Mouse (Mus musculus) spleen, postnatal 14 days (tissue): ENCODE measurements around the gene Mrgpra6.
A peak's percentile ranks its signal among the peaks of the same experiment; 100 is the strongest.

Experiments
- DNase-seq, 2 experiments: peaks; one replicate each; pipeline ENCODE4 v3.0.0; 2021 to 2022; ENCODE audit warnings: low spot score in 2 of 2

The Mrgpra6 gene

GRCm38 (mm10) chr7:47204830-47205229, at the start of gene Mrgpra6:
Gene Mrgpra6 (minus strand): TSS chr7:47204920.
- no peak for DNase-seq

DNA sequence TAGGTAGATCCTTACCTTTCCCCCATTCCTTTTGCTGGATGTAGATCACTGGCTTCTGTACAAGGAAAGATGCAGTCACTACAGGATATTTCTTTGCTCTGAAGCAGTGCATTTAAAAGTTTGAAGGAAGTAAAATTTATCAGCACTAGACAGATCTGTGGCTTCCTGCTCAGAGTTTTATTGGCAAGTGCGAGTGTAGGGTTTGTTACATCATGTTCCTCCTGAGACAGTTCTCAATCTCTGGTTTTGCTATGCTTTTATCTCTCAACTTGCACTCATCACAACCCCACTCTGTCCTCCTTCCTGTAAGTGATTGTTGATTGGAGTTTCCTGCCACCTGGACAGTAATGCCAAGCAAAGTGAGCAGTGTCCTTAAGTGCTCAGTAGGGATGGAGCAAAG, 48.0 kb upstream of the Mrgpra6 start, which contains the start of gene Mrgpra9:
Gene Mrgpra9 (minus strand): TSS at position 79 of the 400 bp plus-strand sequence.
- no peak for DNase-seq

GRCm38 (mm10) chr7:47244658-47245057, 39.9 kb upstream of the Mrgpra6 start:
- peak in 1 of 2 experiments; percentile 13 for DNase-seq

GRCm38 (mm10) chr7:47195271-47195670, 9.4 kb downstream of the Mrgpra6 start:
- no peak for DNase-seq

GRCm38 (mm10) chr7:47170814-47171213, 33.9 kb downstream of the Mrgpra6 start:
- no peak for DNase-seq

DNA sequence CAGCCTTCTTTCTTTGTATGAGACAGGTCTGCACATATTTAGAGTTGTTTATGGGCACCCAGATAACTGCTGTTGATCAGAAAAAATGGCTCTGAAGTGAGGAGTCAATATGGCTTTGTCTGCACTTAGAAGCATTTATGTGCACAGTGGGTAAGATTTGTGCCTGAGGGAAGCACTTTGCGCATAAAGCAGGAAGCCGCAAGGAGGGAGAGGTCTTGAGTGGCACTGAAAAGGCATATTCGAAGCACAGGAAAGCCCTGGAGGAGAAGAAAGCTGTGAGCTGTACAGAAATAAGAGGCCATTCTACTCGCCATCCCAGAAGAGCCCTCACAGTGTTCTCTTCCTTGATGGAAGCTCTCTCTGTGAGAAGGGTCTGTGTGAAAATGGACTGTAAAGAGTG, 39.7 kb downstream of the Mrgpra6 start:
- DNase-seq: no peak

DNA sequence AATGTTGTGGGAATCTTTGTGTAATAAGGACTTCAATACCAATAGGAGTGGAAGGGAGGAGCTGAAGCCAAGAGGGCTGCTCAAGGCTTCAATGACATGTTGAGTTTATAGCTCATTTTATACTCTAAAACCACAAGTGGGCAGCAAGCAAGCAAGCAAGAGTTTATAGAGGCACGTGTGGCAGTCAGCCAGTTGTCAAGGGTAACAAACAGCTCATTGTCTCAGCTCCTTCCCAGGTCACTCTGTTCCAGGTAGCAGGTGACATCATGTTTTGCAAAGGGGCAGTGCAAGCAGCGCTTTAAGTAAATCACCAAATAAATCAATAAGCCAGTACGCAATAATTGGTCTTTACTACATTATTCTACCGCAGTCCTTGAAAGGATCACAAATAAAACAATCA, 41.5 kb downstream of the Mrgpra6 start:
- DNase-seq: no peak

DNA sequence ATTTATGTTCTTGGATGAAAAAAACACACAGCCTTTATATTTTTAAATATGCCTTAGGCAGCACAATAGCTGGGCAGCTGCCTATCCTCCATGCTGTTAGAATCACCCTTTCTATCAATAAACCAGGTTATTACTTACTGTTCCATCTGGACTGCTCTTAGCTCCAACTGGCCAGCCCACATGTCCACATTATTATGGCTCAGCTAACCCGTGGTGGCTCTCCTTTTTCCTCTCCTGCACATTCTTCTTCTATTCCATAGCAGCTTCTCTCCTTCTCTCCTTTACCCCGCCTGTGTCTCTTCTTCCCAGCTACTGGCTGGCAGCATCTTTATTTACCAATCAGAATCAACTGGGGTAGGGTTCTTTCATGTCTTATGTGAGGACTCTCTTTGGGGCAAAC, 46.3 kb downstream of the Mrgpra6 start:
- DNase-seq: no peak

DNA sequence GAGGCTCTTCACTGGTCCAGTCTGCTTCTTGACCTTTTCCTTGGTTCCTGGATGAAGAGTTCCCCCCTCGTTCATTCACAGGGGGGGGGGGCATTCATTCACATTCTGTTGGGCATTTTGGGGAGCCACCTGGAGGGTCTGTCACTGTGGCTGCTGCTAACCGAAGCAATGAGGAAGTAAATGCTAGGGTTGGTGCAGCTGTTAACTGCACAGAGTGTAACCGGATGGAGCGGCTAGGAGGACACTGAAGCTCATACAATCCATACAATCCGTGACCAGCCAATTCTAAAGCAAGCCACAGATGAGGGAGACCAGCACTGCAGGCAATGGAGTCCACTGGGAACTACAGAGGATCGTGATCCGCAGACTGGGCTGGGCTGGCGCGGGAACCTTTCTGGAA, 47.0 kb downstream of the Mrgpra6 start:
- no peak for DNase-seq

DNA sequence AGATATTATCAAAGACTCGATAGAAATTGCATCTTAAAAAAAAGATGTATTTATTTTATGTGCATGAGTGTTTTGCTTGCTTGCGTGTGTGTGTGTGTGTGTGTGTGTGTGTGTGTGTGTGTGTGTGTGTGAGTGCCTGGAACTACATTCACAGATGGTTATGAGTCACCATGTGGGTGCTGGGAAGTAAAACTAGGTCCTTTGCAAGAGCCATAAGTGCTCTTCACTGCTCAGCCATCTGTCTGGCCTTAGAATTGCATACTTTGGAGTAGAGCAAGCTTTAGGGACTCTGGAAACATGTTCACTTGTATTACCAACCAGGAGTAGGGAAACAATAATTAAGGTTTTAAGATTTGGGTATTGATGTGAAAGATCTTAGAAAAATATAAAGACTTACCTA, 48.9 kb downstream of the Mrgpra6 start:
- DNase-seq: no peak

DNA sequence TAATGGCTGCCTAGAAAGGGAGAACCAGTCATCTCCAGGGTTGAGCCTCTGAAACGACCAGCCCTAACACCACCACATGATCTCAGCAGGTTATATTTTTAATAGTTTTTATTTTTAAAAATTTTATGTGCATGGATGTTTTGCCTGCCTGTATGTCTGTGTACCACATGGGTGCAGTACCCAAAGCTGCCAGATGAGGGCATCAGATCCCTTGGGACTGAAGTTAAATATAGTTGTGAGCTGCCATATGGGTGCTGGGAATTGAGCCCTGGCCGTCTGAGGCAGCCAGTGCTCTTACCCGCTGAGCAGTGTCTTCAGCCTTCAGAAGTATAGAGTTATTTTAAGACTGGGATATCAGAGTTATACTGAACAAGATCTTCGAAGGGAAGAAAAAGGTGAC, 49.3 kb downstream of the Mrgpra6 start:
- no peak for DNase-seq

GRCm38 (mm10) chr7:47150420-47151061, 54.2 kb downstream of the Mrgpra6 start:
- peak in 1 of 2 experiments; percentile 25 for DNase-seq

DNA sequence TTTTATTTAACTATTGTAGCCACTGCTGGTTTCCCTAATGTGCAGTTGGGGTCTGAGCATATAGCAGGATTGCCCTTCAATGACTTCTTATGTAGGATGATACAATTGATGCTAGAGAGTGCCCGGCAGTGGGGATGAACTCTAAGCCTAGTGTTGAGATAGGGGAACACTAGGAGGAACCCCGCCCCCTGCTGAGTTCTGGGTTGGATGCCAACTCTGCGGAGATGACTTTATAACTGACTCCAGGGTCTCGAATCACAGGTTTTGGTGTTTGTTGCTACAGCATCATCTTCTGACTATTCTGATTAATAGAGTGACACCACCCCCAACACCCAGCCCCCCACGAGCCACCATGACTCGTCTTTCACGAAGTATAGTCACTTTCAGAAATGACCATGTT, 56.4 kb downstream of the Mrgpra6 start:
- no peak for DNase-seq

DNA sequence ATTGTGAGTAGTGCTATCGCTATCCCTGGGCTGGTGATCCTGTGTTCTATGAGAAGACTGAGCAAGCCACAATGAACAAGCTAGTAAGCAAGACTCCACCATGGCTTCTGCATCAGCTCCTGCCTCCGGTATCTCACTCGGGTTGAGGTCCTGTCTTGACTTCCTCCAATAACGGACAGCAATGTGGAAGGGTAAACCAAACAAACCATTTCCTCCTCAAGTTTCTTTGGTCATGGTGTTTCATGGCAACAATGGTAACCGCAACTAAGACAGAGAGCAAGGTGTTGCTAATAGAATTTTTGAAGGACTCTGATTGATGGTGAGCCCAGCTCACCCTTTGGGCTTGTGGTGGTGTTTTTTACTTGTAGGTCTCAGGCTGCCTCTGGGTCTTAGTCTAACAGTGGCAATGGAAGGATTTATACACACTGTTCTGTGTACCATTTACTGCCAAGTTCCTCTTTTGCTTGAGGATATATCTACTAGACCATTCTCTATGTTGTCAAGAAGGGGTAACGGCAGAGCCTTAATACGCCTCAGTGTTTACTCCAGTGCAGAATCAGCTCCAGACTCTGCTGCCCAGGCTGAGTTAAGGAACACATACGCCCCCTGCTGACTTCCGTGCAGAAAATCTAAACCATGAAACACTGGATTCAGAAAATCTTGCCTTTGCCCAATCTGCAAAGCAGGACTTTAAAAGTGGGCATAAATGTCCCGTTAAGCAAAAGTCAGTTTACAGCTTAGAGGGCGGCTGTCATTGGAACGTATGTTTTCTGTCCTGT, 58.5 kb downstream of the Mrgpra6 start:
- DNase-seq: peak in 1 of 2 experiments; percentile 40

- no peak for DNase-seq
These were observed 60.4 kb downstream of the Mrgpra6 start for GRCm38 (mm10) chr7:47144299-47144698.

- no peak for DNase-seq
These were observed 64.8 kb downstream of the Mrgpra6 start for GRCm38 (mm10) chr7:47139823-47140325.
